Mouse (Mus musculus) cortical plate, adult 2 months (tissue): Measurements from ENCODE around the gene Zfand3.

ENCODE experiments used
- CTCF ChIP-seq: fragments of 200-500 bp; IDR thresholded peaks from 2 replicates; pipeline ENCODE4 v1.5.1; 2011; ENCODE audit warnings: mild to moderate bottlenecking, control low read depth, low read length; ENCODE audit not compliant: insufficient read depth; ENCODE audit errors: extremely low read depth
- POLR2A ChIP-seq: fragments of 200-500 bp; IDR thresholded peaks from 2 replicates; pipeline ENCODE4 v1.6.1; 2011; ENCODE audit warnings: mild to moderate bottlenecking, low read length, control low read depth; ENCODE audit not compliant: insufficient read depth; ENCODE audit errors: extremely low read depth

GRCm38 (mm10) chr17:30051523-30052346 is 47.2 kb downstream of the Zfand3 start:
- TF ChIP-seq CTCF (no peak), POLR2A (no peak)
